In genomic region chr1:105804285-105804684, GRCm38 (mm10) we compare ENCODE assay signal across 17 mouse cellular contexts.
"Had no signal": no experiment of that assay in that cellular context is flagged by ENCODE, and none has a peak within 500 bp of the region (broad histone marks: within the 10 kb centered on the region; RNA-seq: fewer than 3 reads in every experiment).

No protein-coding gene starts in this region.

- DNase-seq: kidney, adult 11 months; kidney, adult 9 months; kidney, postnatal 14 days; layer of hippocampus, adult 9-11 months; lung, adult 2 months; lung, postnatal 36 days; right cerebral cortex, postnatal 4 days; thymus, adult 2 months; thymus, postnatal 14 days; thymus, postnatal 4 days had no signal

- ATAC-seq: hindbrain, embryonic 16.5 days; intestine, embryonic 15.5 days; midbrain, embryonic 13.5 days had no signal

- H3K9me3 ChIP-seq: intestine, embryonic 15.5 days; limb, embryonic 10.5 days; limb, embryonic 13.5 days; midbrain, embryonic 13.5 days; stomach, embryonic 15.5 days had no signal

- H3K27me3 ChIP-seq: intestine, embryonic 15.5 days; limb, embryonic 13.5 days; midbrain, embryonic 13.5 days; stomach, embryonic 15.5 days had no signal

- H3K36me3 ChIP-seq: intestine, embryonic 15.5 days; limb, embryonic 10.5 days; limb, embryonic 13.5 days; midbrain, embryonic 13.5 days; stomach, embryonic 15.5 days had no signal

- H3K4me1 ChIP-seq: intestine, embryonic 15.5 days; limb, embryonic 10.5 days; limb, embryonic 13.5 days; midbrain, embryonic 13.5 days; stomach, embryonic 15.5 days had no signal

- H3K27ac ChIP-seq: intestine, embryonic 15.5 days; layer of hippocampus, adult 2 months; limb, embryonic 10.5 days; limb, embryonic 13.5 days; midbrain, embryonic 13.5 days; stomach, embryonic 15.5 days had no signal

- H3K4me3 ChIP-seq: intestine, embryonic 15.5 days; layer of hippocampus, adult 2 months; limb, embryonic 10.5 days; limb, embryonic 13.5 days; midbrain, embryonic 13.5 days; stomach, embryonic 15.5 days had no signal

- H3K9ac ChIP-seq: intestine, embryonic 15.5 days; limb, embryonic 13.5 days; midbrain, embryonic 13.5 days; stomach, embryonic 15.5 days had no signal

- H3K4me2 ChIP-seq: intestine, embryonic 15.5 days; limb, embryonic 13.5 days; midbrain, embryonic 13.5 days; stomach, embryonic 15.5 days had no signal
